Mouse (Mus musculus) heart, adult 11 months (tissue): Measurements from ENCODE around the gene Rbm25.

Experiments
- DNase-seq: peaks from one replicate; pipeline ENCODE4 v3.0.0; 2022

Gene Rbm25

DNA sequence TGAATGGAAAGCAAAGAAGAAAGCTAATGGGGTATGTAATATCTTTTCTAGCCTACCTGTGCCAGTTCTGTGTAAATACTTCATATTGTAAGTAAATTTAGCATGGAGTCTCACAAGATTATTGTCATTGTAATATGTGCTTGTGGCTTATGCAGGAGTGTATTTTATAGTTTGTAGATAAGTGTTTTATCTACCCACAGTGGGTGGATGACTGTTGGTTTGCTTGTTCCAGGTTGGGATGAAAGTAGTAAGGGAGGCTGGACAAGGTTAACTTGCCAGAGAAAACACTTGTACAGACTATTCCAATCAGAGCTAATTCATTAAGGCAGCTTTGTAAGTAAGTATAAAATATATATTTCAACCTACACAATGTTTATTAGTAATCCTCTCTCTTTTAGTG lies 20.4 kb downstream of the Rbm25 start:
- DNase-seq, result no peak

- no peak for DNase-seq
Observed at GRCm38 (mm10) chr12:83685466-83685865, 54.4 kb downstream of the Rbm25 start.

DNA sequence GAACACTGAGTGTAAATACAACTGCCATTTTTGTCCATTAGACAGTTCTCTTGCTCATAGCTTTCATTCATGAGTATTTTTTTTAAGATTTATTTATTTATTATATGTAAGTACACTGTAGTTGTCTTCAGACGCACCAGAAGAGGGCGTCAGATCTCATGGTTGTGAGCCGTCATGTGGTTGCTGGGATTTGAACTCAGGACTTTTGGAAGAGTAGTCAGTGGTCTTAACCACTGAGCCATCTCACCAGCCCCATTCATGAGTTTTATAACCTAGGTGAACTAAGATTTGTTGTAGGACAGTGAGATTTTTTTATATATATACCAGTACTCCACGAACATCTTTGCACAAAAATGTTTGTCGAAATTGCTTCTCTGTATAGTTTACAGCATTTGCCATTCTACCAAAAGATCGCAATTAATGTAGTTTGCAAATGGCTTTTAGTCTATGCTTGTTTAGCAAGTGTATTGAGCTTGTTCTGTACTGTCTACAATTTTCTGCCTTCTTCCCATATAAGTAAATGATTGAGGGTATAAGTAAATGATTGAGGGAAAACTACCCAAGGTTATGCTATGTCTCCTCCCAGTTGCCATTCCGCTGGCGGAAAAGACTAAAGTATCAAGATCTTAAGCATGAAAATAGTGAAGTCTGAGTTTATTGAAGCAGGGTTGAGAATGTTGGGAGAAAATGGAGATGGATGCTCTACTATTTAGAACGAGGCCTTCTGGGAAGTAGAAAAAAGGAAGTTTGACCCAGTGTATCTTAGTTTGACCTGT lies 55.7 kb downstream of the Rbm25 start:
- peak; percentile 78 for DNase-seq

- DNase-seq, result peak; percentile 100
Observed at GRCm38 (mm10) chr12:83687934-83688315, 56.9 kb downstream of the Rbm25 start, which contains the start of gene Psen1. Gene Psen1 (plus strand): TSS chr12:83688152.

- DNase-seq, result no peak
Observed at GRCm38 (mm10) chr12:83688316-83689086, 57.5 kb downstream of the Rbm25 start.

GRCm38 (mm10) chr12:83689087-83689432 lies 58.0 kb downstream of the Rbm25 start:
- no peak for DNase-seq

DNA sequence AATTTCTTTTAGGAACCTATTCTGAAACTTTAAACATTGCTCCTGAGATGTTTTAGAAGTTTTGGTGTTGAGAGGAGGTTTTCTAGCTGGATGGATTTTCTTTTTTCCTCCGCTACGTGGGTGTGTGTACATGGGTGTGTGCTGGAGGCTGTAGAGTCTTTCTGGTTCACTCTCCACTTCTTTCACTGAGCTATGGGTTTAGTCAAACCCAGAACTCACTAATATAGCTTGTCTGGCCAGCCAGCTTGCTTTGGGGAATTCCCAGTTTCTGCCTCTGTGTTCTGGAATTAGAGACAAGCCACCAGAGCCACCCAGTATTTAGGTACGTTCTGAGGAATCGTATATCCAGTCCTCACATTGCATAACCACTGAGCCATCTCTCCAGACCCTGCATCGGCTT lies 63.0 kb downstream of the Rbm25 start:
- DNase-seq, result no peak

GRCm38 (mm10) chr12:83694669-83695068 lies 63.6 kb downstream of the Rbm25 start:
- DNase-seq, result no peak

DNA sequence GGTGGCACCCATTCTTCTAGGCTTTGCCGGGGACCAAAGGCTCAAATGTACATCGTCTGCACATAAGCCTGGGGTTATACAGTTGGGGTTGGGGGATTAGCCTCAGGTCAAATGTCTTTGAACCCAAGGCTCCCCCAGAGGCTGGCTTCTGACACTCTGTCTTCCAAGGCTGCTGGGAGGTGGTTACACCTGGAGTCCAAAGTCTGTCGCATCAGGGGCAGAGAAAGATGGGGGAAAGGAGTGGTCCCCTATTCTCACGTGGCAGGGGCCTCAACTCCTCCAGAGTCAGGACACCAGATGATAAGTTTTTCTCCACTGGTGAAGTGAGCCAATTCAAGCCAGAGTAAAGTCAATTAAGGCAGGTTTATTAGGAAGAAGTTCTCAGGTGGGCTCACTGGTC lies 67.6 kb downstream of the Rbm25 start:
- DNase-seq, result no peak

GRCm38 (mm10) chr12:83701608-83702007 lies 70.6 kb downstream of the Rbm25 start:
- peak; percentile 67 for DNase-seq

- DNase-seq, result peak; percentile 61
Observed at GRCm38 (mm10) chr12:83702796-83703195, 71.8 kb downstream of the Rbm25 start.

DNA sequence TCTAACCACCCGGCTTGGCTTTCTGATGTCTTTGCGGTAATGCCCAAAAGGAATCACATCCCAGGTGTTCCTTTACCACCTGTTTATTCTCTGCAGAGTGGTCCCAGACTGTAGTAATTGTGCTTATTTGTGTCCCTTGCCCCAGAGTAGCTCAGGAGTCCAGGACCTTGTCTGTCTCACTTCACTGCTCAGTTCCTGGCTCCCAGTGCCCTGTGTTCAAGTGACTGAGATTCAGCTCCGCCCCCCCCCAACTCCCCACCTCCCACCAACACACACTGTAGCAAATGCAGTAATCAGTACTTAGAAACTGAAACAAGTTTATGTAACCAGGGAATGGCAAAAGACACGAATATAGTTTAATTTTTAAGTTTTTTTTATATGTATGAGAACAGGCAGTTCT lies 75.9 kb downstream of the Rbm25 start:
- DNase-seq, result no peak

DNA sequence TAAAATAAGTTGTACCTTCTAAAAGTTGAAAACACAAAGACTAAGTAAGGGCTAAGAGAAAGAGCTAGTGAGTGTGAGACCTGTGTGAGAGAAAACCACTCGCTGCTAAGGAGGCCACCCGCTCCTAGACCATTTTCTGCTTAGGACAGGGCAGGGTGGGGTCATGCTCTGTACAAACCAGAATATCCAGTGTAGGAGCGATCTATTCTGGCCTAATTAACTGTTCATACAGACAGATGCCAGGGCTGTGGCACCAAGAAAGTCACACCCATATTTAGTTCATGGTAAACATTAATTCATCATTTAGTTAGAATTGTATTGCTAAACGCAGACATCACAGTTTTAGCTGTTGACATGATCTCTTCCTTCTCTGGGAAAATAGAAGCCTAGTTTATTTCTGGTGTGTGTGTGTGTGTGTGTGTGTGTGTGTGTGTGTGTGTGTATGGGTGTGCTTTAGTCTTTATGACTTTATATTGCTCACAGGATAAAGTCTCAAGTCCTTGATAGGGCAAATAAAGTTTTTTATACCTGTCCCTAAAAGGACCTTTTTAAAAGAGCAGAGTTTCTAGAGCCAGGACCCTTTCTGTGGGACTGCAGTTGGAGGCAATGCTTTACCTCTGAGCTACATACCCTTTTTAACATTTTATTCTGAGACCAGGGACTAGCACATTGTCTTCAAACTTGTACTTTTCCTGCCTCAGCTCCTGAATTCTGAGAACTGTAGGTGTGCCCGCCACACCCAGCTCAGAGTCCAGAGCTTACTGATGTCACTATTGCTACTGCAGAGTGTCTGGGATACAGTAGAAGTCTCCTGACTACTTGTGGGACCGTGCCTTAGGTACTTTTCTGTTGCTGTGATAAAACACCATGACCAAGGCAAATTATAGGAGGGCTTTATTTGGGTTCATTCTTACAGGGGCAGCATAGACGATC lies 77.4 kb downstream of the Rbm25 start:
- DNase-seq, result peak; percentile 37

DNA sequence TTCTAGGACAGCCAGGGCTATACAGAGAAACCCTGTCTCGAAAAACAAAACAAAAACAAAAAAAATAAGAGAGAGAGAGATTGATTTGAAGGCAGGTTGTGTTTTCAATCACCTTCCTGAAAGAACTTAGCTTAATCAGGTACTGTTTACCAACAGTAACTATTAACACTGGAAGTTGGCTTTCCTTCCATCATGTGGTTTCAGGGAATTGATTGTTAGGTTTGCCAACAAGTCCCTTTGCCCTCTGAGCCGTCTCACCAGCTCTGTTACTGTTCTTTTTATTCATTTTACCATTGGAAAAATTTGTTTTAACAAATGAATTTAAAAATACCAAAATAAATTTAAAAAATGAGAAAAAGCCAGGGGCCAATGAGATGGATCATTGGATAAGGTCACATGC lies 78.9 kb downstream of the Rbm25 start:
- DNase-seq, result no peak

DNA sequence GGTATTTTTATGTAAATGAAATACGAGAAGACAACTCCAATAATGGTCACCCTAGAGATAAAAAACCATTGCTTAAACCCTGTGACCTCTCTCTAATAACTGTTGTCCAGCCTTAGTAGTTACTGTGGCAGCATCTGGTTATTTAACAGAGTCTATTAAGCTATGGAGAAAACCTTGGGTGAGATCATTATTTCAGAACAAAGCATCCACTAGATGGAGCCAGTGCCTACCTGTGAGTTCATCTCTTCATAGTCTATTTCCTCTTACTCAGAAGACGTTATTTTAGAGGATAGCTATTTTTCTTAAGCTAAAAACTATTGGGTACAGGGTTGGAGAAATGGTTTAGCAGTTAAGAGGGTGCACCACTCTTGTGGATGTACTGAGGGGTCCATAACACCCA lies 82.7 kb downstream of the Rbm25 start:
- DNase-seq, result no peak

GRCm38 (mm10) chr12:83716416-83717184 lies 85.6 kb downstream of the Rbm25 start:
- DNase-seq, result no peak

GRCm38 (mm10) chr12:83719431-83719830 lies 88.4 kb downstream of the Rbm25 start:
- DNase-seq, result no peak

GRCm38 (mm10) chr12:83721281-83721680 lies 90.2 kb downstream of the Rbm25 start:
- no peak for DNase-seq

- no peak for DNase-seq
Observed at GRCm38 (mm10) chr12:83723037-83723436, 92.0 kb downstream of the Rbm25 start.

DNA sequence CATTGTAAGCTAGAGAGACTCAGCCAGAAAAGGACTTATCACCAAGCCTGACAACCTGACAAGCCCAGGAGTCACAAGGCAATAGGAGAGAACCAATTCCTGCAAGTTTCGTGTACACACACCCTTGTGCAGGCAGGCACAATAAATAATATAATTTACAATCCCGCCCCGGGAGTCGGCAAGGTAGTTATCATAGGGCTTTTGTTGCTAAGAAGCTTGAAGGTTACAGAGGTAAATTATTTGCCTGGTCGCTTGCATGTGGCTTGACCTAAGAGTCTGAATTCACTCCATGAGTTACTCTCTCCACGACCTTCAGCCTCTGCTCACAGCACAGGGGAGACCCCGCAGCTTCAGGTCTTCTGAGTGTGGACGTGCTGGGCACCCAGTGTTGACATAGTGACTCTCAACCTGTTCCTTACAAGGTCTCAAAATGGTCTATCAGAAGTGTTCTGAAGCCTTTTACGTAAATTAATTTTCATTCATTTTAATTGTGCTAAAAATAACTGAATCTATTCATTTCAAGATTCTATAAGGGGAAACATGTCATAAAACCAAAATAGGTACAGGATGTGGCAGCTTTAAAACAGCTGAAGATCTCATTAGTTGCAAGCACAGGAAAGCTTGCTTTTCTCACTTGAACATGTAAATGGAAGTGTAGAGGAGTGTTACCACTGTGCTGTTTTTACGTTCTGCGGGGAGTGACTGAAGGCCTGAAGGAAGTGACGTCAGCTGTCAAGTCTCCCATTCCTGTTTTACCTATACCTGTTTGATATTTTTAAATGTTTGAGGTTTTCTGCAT lies 95.7 kb downstream of the Rbm25 start:
- DNase-seq, result no peak

- DNase-seq, result no peak
Observed at GRCm38 (mm10) chr12:83732225-83732624, 101.2 kb downstream of the Rbm25 start.
